Mouse (Mus musculus) leukemia stem cell, adult 10-12 weeks (primary cell): ENCODE measurements around the gene Gm21852. TPM values are rescaled to one million over a fixed set of nuclear protein-coding genes. Genes with fewer than 3 reads are reported as not detected.

ENCODE experiments used
- polyA plus RNA-seq: library from polyadenylated mRNA; stranded (reverse); fragments of >175 nt; gene quantifications from 2 replicates; pipeline ENCODE4 v1.2.3, GENCODE M21; 2012; ENCODE audit warnings: low replicate concordance

Gene Gm21852
- not detected in 2 replicates for polyA plus RNA-seq

DNA sequence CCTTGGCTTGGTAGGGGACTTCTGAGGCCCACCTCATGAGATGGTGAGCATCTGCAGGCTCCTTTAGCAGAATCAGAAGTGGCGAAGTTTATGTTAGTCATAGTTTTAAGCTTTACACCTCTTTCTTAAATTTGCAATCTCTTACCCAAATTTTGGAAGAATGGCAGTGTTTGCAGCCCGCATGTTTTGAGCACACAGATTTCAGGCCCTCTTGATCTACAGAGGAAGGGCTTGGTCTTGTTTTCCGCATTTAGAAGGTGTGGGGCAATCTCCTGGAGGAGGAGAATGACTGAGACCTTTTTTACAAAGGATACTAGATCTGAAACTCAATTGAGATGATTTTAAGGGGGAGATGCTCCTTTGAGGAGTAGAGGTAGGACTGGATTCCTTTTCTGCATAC, at the start of gene Gm21852:
Gm21852 (minus strand) TSS at position 101 of the 400 bp plus-strand sequence.

Other genes starting within 250 kb of the Gm21852 start
- not detected in 2 replicates for gene Gm21797, start 123.8 kb upstream of the Gm21852 start, polyA plus RNA-seq
- gene Gm20795, start 152.9 kb upstream of the Gm21852 start, polyA plus RNA-seq = not detected in 2 replicates